Mouse (Mus musculus): ENCODE measurements around the gene Lsm14b.

GRCm38 (mm10) chr2:180031270-180031669, 6.5 kb downstream of the Lsm14b start:
- no peak for TF ChIP-seq CTCF (IDR thresholded peaks at IDR 0.05; ENCODE audit: low read depth, low read length)
- TF ChIP-seq POLR2A (IDR thresholded peaks at IDR 0.05; ENCODE audit: extremely low read depth, insufficient read depth, low read length): no peak
